Mouse (Mus musculus) MEL (cell line): ENCODE results near the gene Sec16a. TPM values are rescaled to one million over a fixed set of nuclear protein-coding genes. Genes with fewer than 3 reads are reported as not detected.

ENCODE experiments used
- DNase-seq: peaks from one replicate; pipeline ENCODE4 v3.0.0; 2011; ENCODE audit warnings: low read depth, low spot score
- H3K27ac ChIP-seq: 2 replicates; pipeline ENCODE4 v1.5.1; 2012; ENCODE audit warnings: low read depth, mild to moderate bottlenecking, control low read depth, low read length, moderate library complexity; ENCODE audit not compliant: control insufficient read depth
- H3K27me3 ChIP-seq, 2 experiments: fragments of 150-350 bp in 1 of 2; sonication (generic) in 1 of 2; 2 replicates each; pipeline ENCODE4 v1.6.1; 2012; ENCODE audit warnings: low read length in 2 of 2, mild to moderate bottlenecking in 2 of 2, improper control_type of control experiment in 1 of 2, moderate library complexity in 1 of 2; ENCODE audit not compliant: insufficient read depth in 2 of 2, control insufficient read depth in 1 of 2
- H3K36me3 ChIP-seq, 2 experiments: 2 replicates each; pipeline ENCODE4 v1.6.1; 2012 to 2014; ENCODE audit warnings: low read length in 2 of 2, improper control_type of control experiment in 1 of 2, inconsistent platforms in 1 of 2, mild to moderate bottlenecking in 1 of 2; ENCODE audit not compliant: insufficient read depth in 2 of 2, control insufficient read depth in 1 of 2
- H3K4me1 ChIP-seq, 2 experiments: fragments of 150-350 bp in 1 of 2; sonication (generic) in 1 of 2; 2 replicates each; pipeline ENCODE4 v1.6.1; 2012; ENCODE audit warnings: low read length in 2 of 2, improper control_type of control experiment in 1 of 2, mild to moderate bottlenecking in 1 of 2; ENCODE audit not compliant: insufficient read depth in 2 of 2, control insufficient read depth in 1 of 2
- H3K4me3 ChIP-seq, 2 experiments: fragments of 150-350 bp in 1 of 2; sonication (generic) in 1 of 2; 2 replicates each; pipeline ENCODE4 v1.5.1; 2012; ENCODE audit warnings: low read depth in 2 of 2, low read length in 2 of 2, mild to moderate bottlenecking in 2 of 2, moderate library complexity in 2 of 2, control low read depth in 1 of 2, improper control_type of control experiment in 1 of 2; ENCODE audit not compliant: control insufficient read depth in 1 of 2, insufficient read depth in 1 of 2
- H3K79me2 ChIP-seq: 2 replicates; pipeline ENCODE4 v1.6.1; 2012; ENCODE audit warnings: mild to moderate bottlenecking, low read length, moderate library complexity; ENCODE audit not compliant: control insufficient read depth, poor library complexity, insufficient read depth
- H3K9ac ChIP-seq: 2 replicates; pipeline ENCODE4 v1.6.1; 2012; ENCODE audit warnings: low read depth, mild to moderate bottlenecking, control low read depth, low read length, moderate library complexity; ENCODE audit not compliant: control insufficient read depth, poor library complexity, severe bottlenecking
- H3K9me3 ChIP-seq: fragments of 150-350 bp; sonication (generic); replicated peaks from 2 replicates; pipeline ENCODE4 v1.6.1; 2012; ENCODE audit warnings: mild to moderate bottlenecking, low read length, improper control_type of control experiment, moderate library complexity; ENCODE audit not compliant: insufficient read depth
- E2F4 ChIP-seq: IDR thresholded peaks from 2 replicates; pipeline ENCODE4 v1.6.1; 2011; ENCODE audit warnings: low read depth, low read length, improper control_type of control experiment, borderline replicate concordance
- EP300 ChIP-seq, 2 experiments: IDR thresholded peaks; 2 replicates each; pipeline ENCODE4 v1.6.1; 2011; ENCODE audit warnings: improper control_type of control experiment in 2 of 2, low read length in 2 of 2, low read depth in 1 of 2, mild to moderate bottlenecking in 1 of 2
- ETS1 ChIP-seq: IDR thresholded peaks from 2 replicates; pipeline ENCODE4 v1.6.1; 2012; ENCODE audit warnings: low read depth, mild to moderate bottlenecking, inconsistent platforms, low read length, improper control_type of control experiment, moderate library complexity
- NRF1 ChIP-seq: IDR thresholded peaks from 2 replicates; pipeline ENCODE4 v1.6.1; 2014; ENCODE audit warnings: low read depth, mild to moderate bottlenecking, inconsistent platforms, low read length, improper control_type of control experiment, moderate library complexity; ENCODE audit not compliant: poor library complexity, insufficient read depth, severe bottlenecking
- POLR2A ChIP-seq, 2 experiments: IDR thresholded peaks; 2 replicates each; pipeline ENCODE4 v1.6.1; 2011 to 2012; ENCODE audit warnings: low read length in 2 of 2, mild to moderate bottlenecking in 2 of 2, control low read depth in 1 of 2, improper control_type of control experiment in 1 of 2, low read depth in 1 of 2, moderate library complexity in 1 of 2; ENCODE audit not compliant: control insufficient read depth in 1 of 2, insufficient read depth in 1 of 2, poor library complexity in 1 of 2
- POLR2AphosphoS5 ChIP-seq: IDR thresholded peaks from 2 replicates; pipeline ENCODE4 v1.6.1; 2012; ENCODE audit warnings: low read depth, borderline replicate concordance, mild to moderate bottlenecking, inconsistent platforms, low read length, moderate library complexity, mixed read lengths
- SIN3A ChIP-seq: IDR thresholded peaks from 2 replicates; pipeline ENCODE4 v1.6.1; 2012; ENCODE audit warnings: low read length, improper control_type of control experiment, inconsistent platforms
- SMC3 ChIP-seq: IDR thresholded peaks from 2 replicates; pipeline ENCODE4 v1.6.1; 2011; ENCODE audit warnings: low read depth, low read length, improper control_type of control experiment
- TCF12 ChIP-seq: IDR thresholded peaks from 2 replicates; pipeline ENCODE4 v1.6.1; 2014; ENCODE audit warnings: low read depth, mild to moderate bottlenecking, inconsistent platforms, low read length, improper control_type of control experiment, moderate library complexity
- USF2 ChIP-seq, 2 experiments: IDR thresholded peaks; 2 replicates each; pipeline ENCODE4 v1.6.1; 2011 to 2012; ENCODE audit warnings: improper control_type of control experiment in 2 of 2, low read length in 2 of 2, borderline replicate concordance in 1 of 2, inconsistent platforms in 1 of 2, low read depth in 1 of 2, mild to moderate bottlenecking in 1 of 2; ENCODE audit not compliant: insufficient read depth in 1 of 2
- polyA plus RNA-seq, 2 experiments: library from polyadenylated mRNA; stranded (reverse) in 1 of 2; unstranded in 1 of 2; fragments of >175 nt in 1 of 2; fragments of >200 nt in 1 of 2; gene quantifications; 2 replicates each; pipeline versions ENCODE4 v1.2.1 to v1.2.4; 2012; ENCODE audit warnings: low replicate concordance in 2 of 2, low read depth in 1 of 2; ENCODE audit not compliant: insufficient read length in 2 of 2, insufficient read depth in 1 of 2, missing spikeins in 1 of 2
- total RNA-seq: library from RNA; depleted of rRNA; stranded (reverse); fragments of 300-350 nt; gene quantifications from 2 replicates; pipeline ENCODE4 v1.2.3, GENCODE M21; 2012

Gene Sec16a
- total and polyA plus RNA-seq, 3 experiments: 20.3 to 38.0 TPM; not detected in 1

- no peak overlapping the region for H3K27ac ChIP-seq
Observed at GRCm38 (mm10) chr2:26400296-26400695, 44.7 kb downstream of the Sec16a start.

GRCm38 (mm10) chr2:26399647-26400046 lies 45.4 kb downstream of the Sec16a start:
- Histone ChIP-seq H3K4me3 (no peak overlapping the region), H3K9ac (no peak overlapping the region), H3K36me3 (peaks cover 0 to 16% of the 10 kb centered on the region in 2 experiments; a peak in 2 of 4 replicates), H3K9me3 (no peaks in the 10 kb centered on the region), H3K27me3 (no peaks in the 10 kb centered on the region), H3K27ac (no peak overlapping the region), H3K79me2 (no peaks in the 10 kb centered on the region; the same call in 1 of the 2 replicates), H3K4me1 (no peaks in the 10 kb centered on the region)
- no peak for DNase-seq
- no peak for TF ChIP-seq EP300 (IDR thresholded peaks at IDR 0.05; ENCODE audit: low read depth in 1 of 2, low read length in 2 of 2)

More at GRCm38 (mm10) chr2:26400296-26400695, 44.7 kb downstream of the Sec16a start:
- H3K4me1 ChIP-seq: no peaks in the 10 kb centered on the region
- peaks cover 0 to 15% of the 10 kb centered on the region in 2 experiments; a peak in 2 of 4 replicates for H3K36me3 ChIP-seq
- H3K27me3 ChIP-seq: no peaks in the 10 kb centered on the region
- DNase-seq: no peak
- no peaks in the 10 kb centered on the region; the same call in 1 of the 2 replicates for H3K79me2 ChIP-seq
- H3K9ac ChIP-seq: no peak overlapping the region
- no peaks in the 10 kb centered on the region for H3K9me3 ChIP-seq
- TF ChIP-seq TCF12: no peak
- TF ChIP-seq, all 39 proteins: peak for 0
- H3K4me3 ChIP-seq: no peak overlapping the region

- H3K36me3 ChIP-seq: peaks cover 0 to 18% of the 10 kb centered on the region in 2 experiments; a peak in 2 of 4 replicates
- H3K9me3 ChIP-seq: no peaks in the 10 kb centered on the region
- H3K4me3 ChIP-seq: no peak overlapping the region
- no peaks in the 10 kb centered on the region for H3K79me2 ChIP-seq
- H3K27ac ChIP-seq: no peak overlapping the region
- H3K4me1 ChIP-seq: no peaks in the 10 kb centered on the region
- H3K27me3 ChIP-seq: no peaks in the 10 kb centered on the region
- DNase-seq: no peak
- TF ChIP-seq POLR2A (IDR thresholded peaks at IDR 0.05; ENCODE audit: control insufficient read depth in 1 of 2, insufficient read depth in 1 of 2, low read depth in 1 of 2, low read length in 2 of 2, poor library complexity in 1 of 2): 0 out of 4 replicates have a peak, but pooled peaks of 1 of the 2 experiments have one; percentile 21
- TF ChIP-seq POLR2AphosphoS5: no peak
- TF ChIP-seq USF2 (IDR thresholded peaks at IDR 0.05; ENCODE audit: borderline replicate concordance in 1 of 2, insufficient read depth in 1 of 2, low read depth in 1 of 2, low read length in 2 of 2): no peak
- TF ChIP-seq SIN3A: no peak
- TF ChIP-seq E2F4: no peak
- TF ChIP-seq SMC3: no peak
- no peak for TF ChIP-seq NRF1
- no peak for TF ChIP-seq ETS1
- TF ChIP-seq, all 39 proteins: peak for 1
- no peak overlapping the region for H3K9ac ChIP-seq
Observed at GRCm38 (mm10) chr2:26398978-26399377, 46.0 kb downstream of the Sec16a start.
